Mouse (Mus musculus): ENCODE measurements around the gene Surf1. TPM values are rescaled to one million over a fixed set of nuclear protein-coding genes. Genes with fewer than 3 reads are reported as not detected.

Surf1 gene
- polyA plus RNA-seq (2014; fragmentation: Illumina TruSeq; extraction: RNeasy Lipid Tissue Mini Kit (QIAGEN cat#74804); ENCODE audit: low read depth, low replicate concordance), result 57.5 TPM

DNA sequence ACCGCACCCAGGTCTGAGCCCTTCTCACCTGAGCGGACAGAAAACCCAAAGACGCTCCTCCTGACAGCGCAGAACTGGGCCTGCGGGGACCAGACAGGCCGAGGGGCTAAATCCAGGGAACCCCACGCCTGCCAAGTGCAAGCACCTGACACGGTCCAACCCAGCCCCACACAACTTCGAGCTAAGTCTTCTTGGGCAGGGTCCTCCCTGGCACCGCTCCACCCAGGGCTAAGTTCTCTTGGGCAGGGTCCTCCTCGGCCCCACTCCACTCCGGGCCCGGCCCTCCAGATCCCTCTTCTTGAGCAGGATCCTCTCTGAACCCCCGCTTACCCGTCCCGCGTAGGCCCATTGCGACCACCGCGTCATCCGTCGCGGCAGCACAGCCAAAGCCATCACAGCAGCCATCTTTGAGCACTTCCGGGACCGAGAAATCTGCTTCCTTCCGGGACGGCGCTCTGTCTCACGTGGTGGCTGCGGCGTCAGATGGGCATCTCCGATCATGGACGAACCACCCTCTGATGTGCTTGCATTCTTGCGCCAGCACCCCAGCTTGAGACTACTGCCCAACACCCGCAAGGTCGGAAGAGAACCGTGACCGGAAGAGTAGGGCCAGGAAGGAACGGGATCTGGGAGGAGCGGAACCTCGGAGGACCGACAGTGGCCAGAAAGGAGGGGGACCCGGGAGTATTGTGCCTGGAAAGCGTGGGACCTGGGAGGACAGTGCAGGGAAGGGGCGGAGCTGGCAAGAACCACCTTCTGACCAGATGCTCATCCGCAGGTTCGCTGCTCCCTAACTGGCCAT is at the start of gene Surf1, which contains the start of gene Surf2:
Gene Surf1 (minus strand): TSS at position 604 of the 802 bp plus-strand sequence.
Gene Surf2 (plus strand): TSS at position 441 of the 802 bp plus-strand sequence.

DNA sequence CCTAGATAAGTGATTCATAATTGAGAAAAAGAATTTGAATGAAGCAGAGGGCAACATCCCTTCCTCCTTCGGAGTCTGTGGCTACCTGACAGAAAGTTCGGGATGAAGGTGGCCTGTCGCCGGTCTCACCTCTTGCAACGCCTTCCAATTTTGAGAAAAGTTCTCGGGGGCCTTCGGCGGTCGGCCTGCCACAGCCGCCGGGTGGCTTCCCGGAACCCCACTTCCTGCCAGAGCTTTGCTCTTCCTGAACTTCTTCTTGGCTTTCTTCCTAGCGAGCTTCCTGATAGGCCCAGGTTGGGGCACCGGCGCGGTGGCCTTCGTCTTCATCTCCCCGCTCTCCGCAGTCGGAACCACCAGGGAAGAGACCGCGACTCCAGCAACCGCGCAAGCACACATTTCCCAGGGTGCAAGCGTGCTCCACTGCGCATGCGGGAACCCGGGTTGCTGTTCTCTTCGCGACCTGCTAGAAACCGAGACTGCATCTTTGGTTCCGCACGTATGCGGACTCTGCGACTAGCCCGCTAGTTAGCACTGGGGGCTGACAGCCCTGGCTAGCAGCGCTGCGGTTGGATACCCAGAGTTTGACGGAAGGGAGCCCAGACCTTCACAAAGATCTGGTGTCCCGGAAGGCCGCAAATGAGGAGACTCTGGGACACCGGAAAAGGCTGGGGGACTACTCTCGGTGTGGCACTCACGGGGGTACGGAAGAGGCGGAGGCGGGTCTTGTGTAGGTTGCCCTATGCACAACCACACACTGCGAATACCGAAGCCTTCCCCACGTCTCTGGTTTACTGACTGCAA is 47.8 kb upstream of the Surf1 start, which contains the start of gene Rexo4:
Gene Rexo4 (minus strand): TSS at position 464 of the 801 bp plus-strand sequence.

DNA sequence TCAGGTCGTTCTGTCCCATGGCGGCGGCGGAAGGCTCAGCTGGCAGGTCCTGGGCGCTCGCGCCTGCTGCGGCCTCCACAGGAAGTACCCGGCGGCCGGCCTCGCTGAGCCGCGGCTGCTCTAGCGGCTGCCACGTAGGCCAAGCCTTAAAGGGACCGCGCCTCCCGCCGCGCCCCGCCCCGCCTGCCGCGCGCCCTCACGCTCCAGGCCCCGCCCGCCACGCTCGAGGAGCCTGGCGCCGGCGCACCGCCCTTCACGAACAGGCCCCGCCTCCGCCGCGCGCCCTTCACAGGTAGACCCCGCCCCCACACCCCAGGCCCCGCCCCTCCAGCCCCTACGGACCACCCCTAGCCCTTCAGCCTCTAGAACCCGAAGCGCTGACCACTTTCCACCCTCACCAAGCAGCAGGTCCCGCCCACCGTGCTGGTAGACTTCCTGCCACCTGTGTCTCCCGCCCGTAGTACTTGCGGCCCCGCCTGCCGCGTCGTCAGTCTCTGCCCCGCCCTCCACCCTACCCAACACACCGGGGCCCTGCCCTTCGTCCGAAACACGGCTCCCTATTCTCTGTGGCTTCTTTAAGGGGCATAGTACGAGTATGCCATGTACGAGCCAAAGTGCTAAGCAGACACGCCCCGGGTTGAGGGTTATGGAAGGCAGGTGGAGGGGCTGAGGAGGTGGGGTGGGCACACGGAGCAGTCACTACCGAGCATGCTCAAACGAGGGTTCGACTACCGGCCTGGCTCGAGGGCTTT is 17.1 kb upstream of the Surf1 start, which contains the start of the genes Surf4 and Stkld1:
Gene Surf4 (minus strand): TSS at position 625 of the 752 bp plus-strand sequence.
Gene Stkld1 (plus strand): TSS at position 744 of the 752 bp plus-strand sequence.

DNA sequence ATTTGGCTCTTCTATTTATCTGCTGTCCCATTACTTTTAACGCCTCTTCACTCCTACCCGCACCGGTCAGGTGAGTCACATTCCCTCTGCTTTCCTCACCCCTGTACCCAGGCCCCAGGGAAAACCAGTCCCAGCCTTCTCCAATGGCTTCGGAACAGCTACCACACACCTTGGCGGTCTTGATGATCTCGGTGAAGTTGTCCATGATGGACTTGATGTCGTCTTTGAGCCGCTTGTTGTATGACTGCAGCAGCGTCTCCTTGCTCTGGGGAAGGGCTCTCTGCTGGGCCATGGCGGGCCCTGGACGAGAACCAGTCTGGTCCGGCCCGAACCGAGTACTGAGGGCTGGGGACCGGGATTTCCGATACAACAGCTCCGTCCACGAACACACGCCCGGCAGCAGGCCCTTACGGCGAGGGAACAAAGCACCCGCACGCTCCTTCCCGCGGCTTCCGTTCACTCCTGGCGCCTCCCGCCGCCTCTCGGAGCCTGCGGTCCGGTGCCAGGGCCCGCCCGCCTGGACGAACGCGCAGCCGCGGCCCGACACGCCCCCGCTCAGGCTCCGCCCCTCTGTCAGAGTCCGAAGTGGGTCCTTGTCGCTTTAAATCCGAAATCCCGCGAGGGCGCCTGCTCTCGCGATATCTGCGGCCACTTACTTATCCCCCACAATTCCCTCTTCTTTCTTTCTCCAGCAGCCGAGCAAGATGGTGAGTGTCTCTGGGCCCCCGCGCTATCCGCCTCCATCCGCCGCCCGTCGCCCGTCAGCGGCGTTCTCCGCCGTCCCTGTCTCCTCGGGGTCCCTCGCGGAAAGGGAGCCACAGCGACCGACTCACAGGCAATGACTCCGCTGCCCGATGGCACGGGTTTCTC is 6.0 kb downstream of the Surf1 start, which contains the start of the genes Med22 and Rpl7a:
Gene Med22 (minus strand): TSS at position 554 of the 870 bp plus-strand sequence.
Gene Rpl7a (plus strand): TSS at position 641 of the 870 bp plus-strand sequence.

DNA sequence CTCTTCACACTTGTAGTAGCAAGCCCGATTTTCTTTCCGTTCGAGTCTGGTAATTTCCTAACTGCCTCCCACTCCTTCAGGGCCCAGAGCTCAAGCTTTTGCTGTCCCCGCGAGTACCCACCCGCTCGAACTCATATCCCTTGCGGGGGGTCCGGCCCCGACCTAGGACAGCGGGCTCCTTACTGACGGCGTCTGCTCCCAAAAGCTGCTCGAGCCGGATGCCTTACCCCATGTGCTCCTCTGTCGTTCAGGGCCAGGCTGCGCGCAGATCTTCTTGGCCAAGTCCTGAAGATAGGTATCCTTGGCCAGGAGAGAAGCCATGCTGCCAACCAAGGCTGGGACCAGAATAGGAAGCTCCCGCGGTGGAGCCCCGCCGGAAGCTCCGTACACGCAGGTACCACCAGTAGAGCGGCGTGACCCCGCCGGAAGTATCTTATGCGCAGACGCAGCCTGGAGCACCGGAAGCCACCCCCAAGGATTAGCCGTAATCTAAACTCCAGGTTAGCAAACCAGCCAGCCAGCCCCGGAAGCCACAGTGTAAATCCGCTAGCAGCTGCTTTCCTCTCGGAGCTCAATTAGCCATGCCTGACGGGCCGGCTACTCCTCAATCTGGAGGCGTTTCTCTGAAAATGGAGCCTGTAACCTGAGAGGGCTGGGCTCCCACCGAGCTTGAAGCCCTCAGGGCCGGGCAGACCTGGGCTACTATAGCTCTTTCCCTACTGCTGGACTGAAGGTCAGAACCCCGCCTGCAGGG is 13.7 kb downstream of the Surf1 start, which contains the start of gene Surf6:
Gene Surf6 (minus strand): TSS at position 413 of the 754 bp plus-strand sequence.

DNA sequence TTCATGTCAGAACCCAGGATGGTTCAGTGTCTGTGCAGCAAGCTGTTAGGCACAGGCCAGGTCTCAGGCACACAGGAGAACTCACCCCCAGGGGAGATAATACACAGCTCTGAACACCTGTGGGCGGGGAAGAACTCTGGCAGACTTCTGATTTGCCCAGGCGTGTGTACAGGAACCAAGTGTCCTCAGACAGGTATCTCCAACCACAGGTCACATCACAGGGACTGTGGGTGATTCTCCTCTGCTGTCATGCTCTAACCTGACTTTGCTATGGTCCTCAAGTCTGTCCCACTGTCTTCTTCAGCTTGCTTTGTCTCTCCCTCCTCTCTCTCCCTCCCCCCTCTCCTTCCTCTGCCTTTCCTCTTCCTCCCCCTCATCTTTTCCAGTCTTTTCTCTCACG is 51.5 kb downstream of the Surf1 start, which contains the start of gene Abo:
Gene Abo (minus strand): TSS at position 101 of the 400 bp plus-strand sequence.

Other genes starting within 250 kb of the Surf1 start
- gene Lcn4, start 245.2 kb downstream of the Surf1 start, polyA plus RNA-seq (2014; fragmentation: Illumina TruSeq; extraction: RNeasy Lipid Tissue Mini Kit (QIAGEN cat#74804); ENCODE audit: low read depth, low replicate concordance), result not detected
- gene Abo, start 51.6 kb downstream of the Surf1 start, polyA plus RNA-seq (2014; fragmentation: Illumina TruSeq; extraction: RNeasy Lipid Tissue Mini Kit (QIAGEN cat#74804); ENCODE audit: low read depth, low replicate concordance), result not detected
- 7.5 TPM for gene Surf6, start 13.7 kb downstream of the Surf1 start, polyA plus RNA-seq (2014; fragmentation: Illumina TruSeq; extraction: RNeasy Lipid Tissue Mini Kit (QIAGEN cat#74804); ENCODE audit: low read depth, low replicate concordance)
- gene Med22, start 5.9 kb downstream of the Surf1 start, polyA plus RNA-seq (2014; fragmentation: Illumina TruSeq; extraction: RNeasy Lipid Tissue Mini Kit (QIAGEN cat#74804); ENCODE audit: low read depth, low replicate concordance), result 16.4 TPM
- gene Rpl7a, start 5.8 kb downstream of the Surf1 start, polyA plus RNA-seq (2014; fragmentation: Illumina TruSeq; extraction: RNeasy Lipid Tissue Mini Kit (QIAGEN cat#74804); ENCODE audit: low read depth, low replicate concordance), result 44.3 TPM
- 15.9 TPM for gene Surf2, start 163 bp downstream of the Surf1 start, polyA plus RNA-seq (2014; fragmentation: Illumina TruSeq; extraction: RNeasy Lipid Tissue Mini Kit (QIAGEN cat#74804); ENCODE audit: low read depth, low replicate concordance)
- 114 TPM for gene Surf4, start 17.4 kb upstream of the Surf1 start, polyA plus RNA-seq (2014; fragmentation: Illumina TruSeq; extraction: RNeasy Lipid Tissue Mini Kit (QIAGEN cat#74804); ENCODE audit: low read depth, low replicate concordance)
- not detected for gene Stkld1, start 17.5 kb upstream of the Surf1 start, polyA plus RNA-seq (2014; fragmentation: Illumina TruSeq; extraction: RNeasy Lipid Tissue Mini Kit (QIAGEN cat#74804); ENCODE audit: low read depth, low replicate concordance)
- 52.8 TPM for gene Rexo4, start 47.9 kb upstream of the Surf1 start, polyA plus RNA-seq (2014; fragmentation: Illumina TruSeq; extraction: RNeasy Lipid Tissue Mini Kit (QIAGEN cat#74804); ENCODE audit: low read depth, low replicate concordance)
- gene Adamts13, start 56.9 kb upstream of the Surf1 start, polyA plus RNA-seq (2014; fragmentation: Illumina TruSeq; extraction: RNeasy Lipid Tissue Mini Kit (QIAGEN cat#74804); ENCODE audit: low read depth, low replicate concordance), result not detected
- 22.2 TPM for gene Cacfd1, start 93.4 kb upstream of the Surf1 start, polyA plus RNA-seq (2014; fragmentation: Illumina TruSeq; extraction: RNeasy Lipid Tissue Mini Kit (QIAGEN cat#74804); ENCODE audit: low read depth, low replicate concordance)
- gene Slc2a6, start 111.5 kb upstream of the Surf1 start, polyA plus RNA-seq (2014; fragmentation: Illumina TruSeq; extraction: RNeasy Lipid Tissue Mini Kit (QIAGEN cat#74804); ENCODE audit: low read depth, low replicate concordance), result not detected
- not detected for gene Mymk, start 155.6 kb upstream of the Surf1 start, polyA plus RNA-seq (2014; fragmentation: Illumina TruSeq; extraction: RNeasy Lipid Tissue Mini Kit (QIAGEN cat#74804); ENCODE audit: low read depth, low replicate concordance)
- 0.93 TPM for gene Adamtsl2, start 162.8 kb upstream of the Surf1 start, polyA plus RNA-seq (2014; fragmentation: Illumina TruSeq; extraction: RNeasy Lipid Tissue Mini Kit (QIAGEN cat#74804); ENCODE audit: low read depth, low replicate concordance)
- 0.76 TPM for gene Fam163b, start 226.0 kb upstream of the Surf1 start, polyA plus RNA-seq (2014; fragmentation: Illumina TruSeq; extraction: RNeasy Lipid Tissue Mini Kit (QIAGEN cat#74804); ENCODE audit: low read depth, low replicate concordance)
- 17.2 TPM for gene Dbh, start 248.7 kb upstream of the Surf1 start, polyA plus RNA-seq (2014; fragmentation: Illumina TruSeq; extraction: RNeasy Lipid Tissue Mini Kit (QIAGEN cat#74804); ENCODE audit: low read depth, low replicate concordance)